Mouse (Mus musculus): ENCODE results near the gene Fiz1. TPM values are rescaled to one million over a fixed set of nuclear protein-coding genes. Genes with fewer than 3 reads are reported as not detected.
"Not testable (repeated sequence)": the region's sequence is repeated elsewhere in the genome, so short reads cannot be mapped to it uniquely, and the experiment has no call there.

The Fiz1 gene
- polyA plus RNA-seq, 1 experiment from 2014 or later, result 23.4 TPM

DNA sequence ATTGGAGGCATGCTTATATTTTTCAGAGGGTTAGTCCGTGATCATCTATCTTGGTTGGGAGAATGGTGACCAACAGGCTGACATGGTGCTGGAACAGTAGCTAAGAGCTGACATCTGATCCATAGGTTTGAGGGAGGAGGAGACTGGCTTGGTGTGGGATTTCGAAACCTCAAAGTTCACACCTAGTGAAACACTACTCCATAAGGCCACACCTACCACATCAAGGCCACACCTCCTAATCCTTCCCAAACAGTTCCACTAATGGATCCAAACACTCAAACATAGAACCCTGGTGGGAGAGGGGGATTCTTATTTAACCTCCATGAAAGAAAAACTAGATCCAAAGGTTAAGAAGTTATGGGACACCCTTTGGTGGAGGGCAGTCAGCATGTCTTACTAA lies 2.4 kb upstream of the Fiz1 start:
- H3K9ac ChIP-seq (ENCODE audit: low read length), result no peak overlapping the region
- no peaks in the 10 kb centered on the region for H3K9me3 ChIP-seq (ENCODE audit: control insufficient read depth, low read length)
- no peak overlapping the region for H3K27ac ChIP-seq (replicated peaks in 1 of 2; ENCODE audit: control insufficient read depth in 1 of 2, insufficient read depth in 1 of 2, low read depth in 2 of 2, low read length in 2 of 2)
- H3K4me2 ChIP-seq (ENCODE audit: low read length), result no peak overlapping the region
- 98% methylated on average over 2 of the region's 2 CpGs for WGBS
- ATAC-seq (ENCODE audit: insufficient number of reproducible peaks, insufficient read depth, low FRiP score, low read depth), result no peak
- H3K4me1 ChIP-seq (ENCODE audit: control insufficient read depth in 2 of 2, insufficient read depth in 2 of 2, low read length in 2 of 2), result peaks cover 4 to 20% of the 10 kb centered on the region in 2 experiments
- no peak overlapping the region for H3K4me3 ChIP-seq (ENCODE audit: control insufficient read depth in 1 of 2, insufficient read depth in 1 of 2, low read depth in 1 of 2, low read length in 2 of 2)
- peaks cover 23% of the 10 kb centered on the region for H3K36me3 ChIP-seq (ENCODE audit: control insufficient read depth, insufficient read depth, low read length)
- H3K27me3 ChIP-seq (ENCODE audit: control insufficient read depth, insufficient read depth, low read length), result no peaks in the 10 kb centered on the region

DNA sequence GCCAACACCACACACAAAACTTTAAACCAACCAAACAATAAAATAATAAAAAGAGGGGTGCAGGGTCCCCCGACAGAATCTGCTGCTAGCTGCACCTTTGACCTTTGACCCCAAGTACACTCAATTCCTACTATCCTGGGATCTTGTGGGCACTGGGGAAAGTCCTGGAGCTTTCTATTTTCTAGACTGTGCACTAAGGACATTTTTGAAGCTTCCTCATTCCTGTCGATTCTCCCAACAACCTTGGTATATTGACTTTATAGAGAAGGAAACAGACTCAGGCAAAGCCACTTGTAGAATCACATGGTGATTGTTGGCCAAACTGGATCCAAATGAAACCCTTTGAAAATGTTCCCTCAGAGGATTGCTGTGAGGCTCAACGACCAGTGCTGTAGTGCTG lies 1.6 kb upstream of the Fiz1 start:
- 66% methylated on average over 3 of the region's 3 CpGs for whole genome bisulfite sequencing
- H3K36me3 ChIP-seq (ENCODE audit: control insufficient read depth, insufficient read depth, low read length), result peaks cover 27% of the 10 kb centered on the region
- H3K4me1 ChIP-seq (ENCODE audit: control insufficient read depth in 2 of 2, insufficient read depth in 2 of 2, low read length in 2 of 2), result peaks cover 0 to 14% of the 10 kb centered on the region in 2 experiments; a peak in 2 of 4 replicates
- peak overlapping the region; percentile 64 to 84 for H3K4me3 ChIP-seq (ENCODE audit: control insufficient read depth in 1 of 2, insufficient read depth in 1 of 2, low read depth in 1 of 2, low read length in 2 of 2)
- H3K4me2 ChIP-seq (ENCODE audit: low read length), result peak overlapping the region; percentile 70
- H3K27me3 ChIP-seq (ENCODE audit: control insufficient read depth, insufficient read depth, low read length), result no peaks in the 10 kb centered on the region
- H3K9me3 ChIP-seq (ENCODE audit: control insufficient read depth, low read length), result no peaks in the 10 kb centered on the region
- peak overlapping the region; percentile 76 for H3K9ac ChIP-seq (ENCODE audit: low read length)
- H3K27ac ChIP-seq (replicated peaks in 1 of 2; ENCODE audit: control insufficient read depth in 1 of 2, insufficient read depth in 1 of 2, low read depth in 2 of 2, low read length in 2 of 2), result peak overlapping the region; percentile 72 to 97
- ATAC-seq (ENCODE audit: insufficient number of reproducible peaks, insufficient read depth, low FRiP score, low read depth), result no peak

DNA sequence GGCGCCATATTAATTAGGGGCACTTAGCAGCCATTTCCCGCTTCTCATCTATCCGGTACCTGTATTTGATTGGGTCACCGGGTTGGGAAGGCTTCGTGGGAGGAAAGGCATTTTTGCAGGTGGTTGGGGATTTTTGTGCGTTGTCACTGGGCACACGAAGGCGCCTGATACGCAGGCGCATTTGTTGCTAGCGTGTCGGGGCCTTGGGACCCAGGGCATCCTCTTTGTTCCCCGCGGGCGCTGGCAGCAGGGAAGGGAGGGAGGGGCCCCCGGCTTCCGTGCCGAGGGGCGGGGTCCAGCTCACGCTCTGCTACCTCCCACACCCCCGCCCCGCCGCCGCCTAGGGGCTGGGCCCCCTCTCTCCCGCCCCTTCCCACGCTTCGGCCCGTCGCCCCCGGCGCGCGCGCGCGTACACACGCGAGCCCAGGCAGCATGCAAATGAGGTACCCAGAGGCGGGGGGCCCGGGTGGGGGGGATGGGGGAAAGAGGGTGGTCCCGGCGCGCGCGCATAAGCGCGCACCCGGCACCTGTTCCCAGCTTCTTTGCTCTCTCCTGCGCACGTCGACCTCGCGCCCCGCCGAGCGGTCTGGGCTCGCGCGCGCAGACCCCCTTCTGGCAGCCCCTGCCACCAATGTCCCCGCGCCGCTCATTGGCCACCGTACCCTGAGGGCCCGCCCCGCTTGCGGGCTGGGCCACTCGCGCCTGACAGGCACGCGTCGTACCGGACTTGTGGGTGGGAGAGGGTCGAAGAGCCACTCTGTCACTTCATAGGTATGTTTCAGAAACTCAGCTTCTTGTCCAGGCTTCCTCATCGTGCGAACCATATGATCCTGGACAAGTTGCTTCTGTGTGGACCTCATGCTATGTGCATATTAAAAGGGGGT lies 863 bp upstream of the Fiz1 start, which contains the start of gene Gm44973:
Gene Gm44973, plus strand, starts transcription at position 379 of the 884 bp plus-strand sequence.
- Histone ChIP-seq H3K27me3 (ENCODE audit: control insufficient read depth, insufficient read depth, low read length) (no peaks in the 10 kb centered on the region), H3K9ac (ENCODE audit: low read length) (peak within 1 kb of the TSS; percentile 88), H3K4me2 (ENCODE audit: low read length) (peak within 1 kb of the TSS; percentile 70), H3K4me1 (ENCODE audit: control insufficient read depth in 2 of 2, insufficient read depth in 2 of 2, low read length in 2 of 2) (peaks cover 0 to 13% of the 10 kb centered on the region in 2 experiments; a peak in 2 of 4 replicates), H3K27ac (replicated peaks in 1 of 2; ENCODE audit: control insufficient read depth in 1 of 2, insufficient read depth in 1 of 2, low read depth in 2 of 2, low read length in 2 of 2) (peak within 1 kb of the TSS; percentile 97 to 99), H3K4me3 (ENCODE audit: control insufficient read depth in 1 of 2, insufficient read depth in 1 of 2, low read depth in 1 of 2, low read length in 2 of 2) (peak within 1 kb of the TSS; percentile 64 to 84), H3K36me3 (ENCODE audit: control insufficient read depth, insufficient read depth, low read length) (peaks cover 34% of the 10 kb centered on the region), H3K9me3 (ENCODE audit: control insufficient read depth, low read length) (no peaks in the 10 kb centered on the region)
- peak; percentile 84 for ATAC-seq (ENCODE audit: insufficient number of reproducible peaks, insufficient read depth, low FRiP score, low read depth)
- WGBS, result under 1% methylated on average over 64 of the region's 76 CpGs

DNA sequence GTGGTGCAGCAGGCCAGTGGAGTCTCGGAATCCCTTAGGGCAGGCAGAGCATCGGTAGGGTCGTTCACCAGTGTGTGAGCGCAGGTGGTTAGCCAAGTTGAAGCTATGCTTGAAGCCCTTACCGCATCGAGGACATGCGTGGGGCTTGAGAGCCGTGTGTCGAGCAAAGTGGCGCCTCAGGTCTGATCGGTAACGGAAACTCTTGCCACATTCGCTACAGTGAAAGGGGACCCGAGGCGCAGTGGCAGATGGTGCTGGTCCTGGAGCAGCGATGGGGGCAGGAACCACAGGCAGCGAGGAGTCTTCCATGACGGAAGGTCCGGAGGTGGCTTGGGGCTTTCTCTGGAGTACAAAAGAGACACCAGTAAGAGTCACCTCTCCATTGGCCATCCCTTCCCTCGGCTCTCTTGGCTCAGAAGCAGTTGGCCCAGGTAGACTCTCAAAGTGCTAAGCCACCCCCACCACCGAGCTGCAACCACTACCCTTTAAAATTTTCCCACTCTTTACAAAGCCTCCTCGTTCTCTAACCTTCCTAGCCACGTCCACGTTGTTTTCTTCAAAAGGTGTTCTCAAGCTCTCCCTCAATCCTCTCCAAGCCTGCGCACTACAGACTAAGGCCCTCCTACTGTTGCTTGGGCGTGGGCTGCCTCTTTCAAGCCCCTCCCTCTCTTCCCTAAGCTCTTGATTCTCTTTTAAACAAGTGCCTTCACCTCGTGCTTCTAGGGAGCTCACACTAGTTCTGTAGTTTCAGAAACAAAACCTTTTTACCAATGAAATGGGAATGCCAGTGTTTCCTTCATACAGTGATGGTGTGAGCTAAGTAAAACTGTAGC lies 1.6 kb downstream of the Fiz1 start:
- ATAC-seq (ENCODE audit: insufficient number of reproducible peaks, insufficient read depth, low FRiP score, low read depth), result no peak
- Histone ChIP-seq H3K9me3 (ENCODE audit: control insufficient read depth, low read length) (no peaks in the 10 kb centered on the region), H3K27ac (replicated peaks in 1 of 2; ENCODE audit: control insufficient read depth in 1 of 2, insufficient read depth in 1 of 2, low read depth in 2 of 2, low read length in 2 of 2) (no peak overlapping the region), H3K9ac (ENCODE audit: low read length) (no peak overlapping the region), H3K27me3 (ENCODE audit: control insufficient read depth, insufficient read depth, low read length) (no peaks in the 10 kb centered on the region), H3K4me1 (ENCODE audit: control insufficient read depth in 2 of 2, insufficient read depth in 2 of 2, low read length in 2 of 2) (peaks cover 0 to 10% of the 10 kb centered on the region in 2 experiments; a peak in 2 of 4 replicates), H3K36me3 (ENCODE audit: control insufficient read depth, insufficient read depth, low read length) (peaks cover 58% of the 10 kb centered on the region), H3K4me3 (ENCODE audit: control insufficient read depth in 1 of 2, insufficient read depth in 1 of 2, low read depth in 1 of 2, low read length in 2 of 2) (no peak overlapping the region), H3K4me2 (ENCODE audit: low read length) (0 out of 2 replicates have a peak overlapping the region, but pooled peaks have one; percentile 65)
- WGBS, result 90% methylated on average over 27 of the region's 27 CpGs

DNA sequence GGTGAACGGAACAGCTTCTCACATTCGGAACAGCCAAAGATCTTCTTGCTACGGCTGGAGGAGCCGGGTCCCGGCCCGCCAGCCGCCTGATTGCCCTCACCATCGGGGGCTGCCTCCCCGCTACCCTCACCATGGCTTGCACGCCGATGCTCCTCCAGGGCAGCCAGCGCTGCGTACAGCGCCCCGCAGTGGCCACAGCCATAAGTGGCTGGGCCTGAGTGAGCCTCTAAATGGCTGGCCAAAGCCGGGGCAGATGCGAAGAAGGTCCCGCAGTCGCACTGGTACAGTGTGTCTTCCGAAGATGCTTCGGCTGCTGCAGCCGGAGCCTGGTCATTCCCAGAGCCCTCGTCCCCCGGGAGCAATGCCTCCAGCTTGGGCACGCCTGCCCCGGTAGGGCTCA lies 6.3 kb downstream of the Fiz1 start:
- Histone ChIP-seq H3K4me3 (ENCODE audit: control insufficient read depth in 1 of 2, insufficient read depth in 1 of 2, low read depth in 1 of 2, low read length in 2 of 2) (no peak overlapping the region), H3K27ac (replicated peaks in 1 of 2; ENCODE audit: control insufficient read depth in 1 of 2, insufficient read depth in 1 of 2, low read depth in 2 of 2, low read length in 2 of 2) (no peak overlapping the region), H3K9me3 (ENCODE audit: control insufficient read depth, low read length) (no peaks in the 10 kb centered on the region), H3K4me2 (ENCODE audit: low read length) (no peak overlapping the region), H3K4me1 (ENCODE audit: control insufficient read depth in 2 of 2, insufficient read depth in 2 of 2, low read length in 2 of 2) (0 out of 4 replicates have a peak, but pooled peaks cover 0 to 2% of the 10 kb centered on the region in 2 experiments), H3K36me3 (ENCODE audit: control insufficient read depth, insufficient read depth, low read length) (peaks cover 69% of the 10 kb centered on the region), H3K27me3 (ENCODE audit: control insufficient read depth, insufficient read depth, low read length) (no peaks in the 10 kb centered on the region), H3K9ac (ENCODE audit: low read length) (no peak overlapping the region)
- whole genome bisulfite sequencing, result 95% methylated on average over 26 of the region's 26 CpGs
- no peak for ATAC-seq (ENCODE audit: insufficient number of reproducible peaks, insufficient read depth, low FRiP score, low read depth)

DNA sequence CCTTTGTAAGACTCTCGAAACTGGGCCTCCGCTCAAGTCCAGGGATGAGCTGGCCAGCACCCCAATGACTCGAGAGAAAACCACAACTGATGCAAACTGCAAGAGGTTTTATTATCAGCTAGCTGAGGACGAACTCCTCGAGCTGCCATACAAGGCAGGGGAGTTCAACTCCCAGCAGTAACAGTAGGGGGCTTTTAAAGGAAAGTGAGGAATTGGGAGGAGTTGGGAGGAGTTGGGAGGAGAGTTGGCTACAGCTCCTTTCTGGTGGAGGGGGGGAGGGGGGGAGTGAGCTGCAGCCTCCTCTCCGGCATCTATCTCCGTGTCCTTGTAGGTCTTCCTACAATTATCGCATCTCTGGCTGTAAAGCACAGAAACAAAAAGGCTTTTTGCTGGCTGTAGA lies 11.6 kb downstream of the Fiz1 start:
- not testable (repeated sequence) for H3K9me3 ChIP-seq (ENCODE audit: control insufficient read depth, low read length); H3K4me2 ChIP-seq (ENCODE audit: low read length); ATAC-seq (ENCODE audit: insufficient number of reproducible peaks, insufficient read depth, low FRiP score, low read depth); H3K9ac ChIP-seq (ENCODE audit: low read length); H3K4me1 ChIP-seq (ENCODE audit: control insufficient read depth in 2 of 2, insufficient read depth in 2 of 2, low read length in 2 of 2); H3K27me3 ChIP-seq (ENCODE audit: control insufficient read depth, insufficient read depth, low read length); H3K27ac ChIP-seq (replicated peaks in 1 of 2; ENCODE audit: control insufficient read depth in 1 of 2, insufficient read depth in 1 of 2, low read depth in 2 of 2, low read length in 2 of 2); H3K4me3 ChIP-seq (ENCODE audit: control insufficient read depth in 1 of 2, insufficient read depth in 1 of 2, low read depth in 1 of 2, low read length in 2 of 2)
- 70% methylated on average over 8 of the region's 8 CpGs for WGBS
- H3K36me3 ChIP-seq (ENCODE audit: control insufficient read depth, insufficient read depth, low read length), result peaks cover 15% of the 10 kb centered on the region

DNA sequence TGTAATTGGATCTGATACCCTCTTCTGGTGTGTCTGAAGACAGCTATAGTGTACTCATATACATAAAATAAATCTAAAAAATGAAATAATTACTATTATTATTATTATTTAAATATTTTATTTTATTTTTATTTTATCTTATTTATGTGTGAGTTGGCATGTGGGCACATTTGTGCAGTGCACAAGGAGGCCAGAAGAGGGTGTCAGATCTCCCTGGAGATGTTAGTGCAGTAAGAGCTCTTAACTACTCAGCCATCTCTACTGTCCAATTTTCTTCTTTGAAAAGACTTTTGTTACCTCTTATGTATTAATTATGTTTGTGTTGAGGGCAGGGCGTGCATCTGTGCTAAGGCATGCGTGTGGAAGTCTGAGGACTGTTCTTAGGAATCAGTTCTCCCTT lies 14.6 kb downstream of the Fiz1 start:
- ATAC-seq (ENCODE audit: insufficient number of reproducible peaks, insufficient read depth, low FRiP score, low read depth), result no peak

More for the DNA sequence above, 14.6 kb downstream of the Fiz1 start:
- Histone ChIP-seq H3K9me3 (ENCODE audit: control insufficient read depth, low read length) (no peaks in the 10 kb centered on the region), H3K9ac (ENCODE audit: low read length) (no peak overlapping the region), H3K36me3 (ENCODE audit: control insufficient read depth, insufficient read depth, low read length) (no peaks in the 10 kb centered on the region), H3K4me1 (ENCODE audit: control insufficient read depth in 2 of 2, insufficient read depth in 2 of 2, low read length in 2 of 2) (peaks cover 6 to 12% of the 10 kb centered on the region in 2 experiments; a peak in 3 of 4 replicates), H3K27me3 (ENCODE audit: control insufficient read depth, insufficient read depth, low read length) (peaks cover 3% of the 10 kb centered on the region; the same call in 1 of the 2 replicates), H3K4me2 (ENCODE audit: low read length) (no peak overlapping the region), H3K27ac (replicated peaks in 1 of 2; ENCODE audit: control insufficient read depth in 1 of 2, insufficient read depth in 1 of 2, low read depth in 2 of 2, low read length in 2 of 2) (no peak overlapping the region), H3K4me3 (ENCODE audit: control insufficient read depth in 1 of 2, insufficient read depth in 1 of 2, low read depth in 1 of 2, low read length in 2 of 2) (no peak overlapping the region)
- WGBS, result 63% methylated on average over 2 of the region's 2 CpGs
